Mouse (Mus musculus) cerebellum, adult 9-10 months (tissue): ENCODE results near the gene Zfp710.
"Not testable (repeated sequence)": the region's sequence is repeated elsewhere in the genome, so short reads cannot be mapped to it uniquely, and the experiment has no call there.

ENCODE experiments used
- DNase-seq: peaks from one replicate; pipeline ENCODE4 v3.0.0; 2022

The Zfp710 gene

GRCm38 (mm10) chr7:80026990-80027635, 2.5 kb downstream of the Zfp710 start:
- no peak for DNase-seq

DNA sequence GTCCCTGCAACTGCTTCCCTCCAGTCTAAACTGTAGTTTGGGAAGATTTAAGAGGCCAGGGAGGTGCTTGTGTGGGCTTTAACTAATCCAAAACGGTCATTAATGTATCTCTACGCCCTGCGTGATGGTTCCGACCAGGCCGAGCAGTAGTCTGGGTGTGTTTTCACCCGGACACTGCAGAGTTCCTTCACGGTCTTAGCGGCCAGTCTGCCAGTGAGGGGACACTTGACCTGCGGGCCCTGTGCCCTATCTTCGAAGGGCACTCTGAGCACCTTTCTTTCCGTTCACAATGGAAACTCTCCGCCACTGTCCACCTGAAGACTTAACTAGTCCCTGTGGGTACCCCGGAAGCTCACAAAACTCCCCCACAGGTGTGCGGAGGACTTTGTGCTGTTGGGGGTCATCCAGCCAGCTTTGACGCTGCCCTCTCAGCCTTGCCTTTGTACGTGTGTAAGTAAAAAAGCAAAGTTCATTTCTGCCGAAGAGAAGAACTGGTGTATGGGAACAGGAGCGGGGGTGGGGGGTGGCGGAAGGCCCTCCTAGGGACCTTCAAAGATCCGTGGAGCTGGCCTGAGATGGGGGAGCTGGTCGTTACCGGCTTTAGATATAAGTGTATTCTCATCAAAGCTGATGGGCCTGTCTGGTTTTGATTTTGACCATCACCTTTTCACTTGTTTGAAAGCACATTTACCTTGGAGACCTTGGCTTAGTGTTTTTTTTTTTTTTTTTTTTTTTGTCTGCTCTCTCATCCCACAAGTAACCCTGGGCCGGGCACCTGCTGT, 3.2 kb downstream of the Zfp710 start:
- no peak for DNase-seq

- peak; percentile 79 for DNase-seq
These were observed 3.8 kb downstream of the Zfp710 start for GRCm38 (mm10) chr7:80028418-80028720.

DNA sequence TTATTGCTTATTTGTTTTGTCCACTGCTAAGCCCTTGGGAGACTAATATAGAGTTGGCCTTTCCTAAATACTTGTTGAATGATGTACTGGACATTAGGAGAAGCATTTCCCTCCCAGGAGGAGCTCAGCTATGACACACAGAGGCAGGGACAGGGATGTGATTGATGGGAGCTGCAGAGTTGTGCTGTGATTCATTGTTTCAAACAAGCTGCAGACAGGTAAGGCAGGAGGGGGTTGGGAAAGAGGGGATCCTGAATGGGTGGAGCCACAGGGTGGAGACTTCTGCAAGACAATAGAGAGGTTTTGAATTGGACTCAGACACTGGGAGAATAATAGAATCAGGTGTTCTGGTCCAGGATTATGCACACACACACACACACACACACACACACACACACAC, 5.4 kb downstream of the Zfp710 start:
- no peak for DNase-seq

DNA sequence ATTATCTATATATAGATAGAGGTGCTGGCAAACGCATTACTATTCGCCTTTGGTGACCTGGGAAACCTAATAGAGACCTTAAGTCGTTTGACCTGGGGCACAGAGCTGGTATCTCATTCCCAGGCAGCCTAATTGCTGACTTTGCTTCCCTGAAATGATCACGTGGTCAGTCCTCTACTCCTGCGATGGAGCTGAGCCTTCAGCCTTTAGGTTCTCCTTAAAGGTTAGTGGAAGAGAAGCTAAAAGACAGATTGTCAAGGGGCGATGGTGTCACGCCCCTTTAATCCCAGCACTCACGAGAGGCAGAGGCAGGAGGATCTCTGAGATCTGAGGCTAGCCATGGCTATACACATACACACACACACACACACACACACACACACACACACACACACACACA, 5.9 kb downstream of the Zfp710 start:
- DNase-seq: no peak

GRCm38 (mm10) chr7:80030987-80031386, 6.4 kb downstream of the Zfp710 start:
- no peak for DNase-seq

DNA sequence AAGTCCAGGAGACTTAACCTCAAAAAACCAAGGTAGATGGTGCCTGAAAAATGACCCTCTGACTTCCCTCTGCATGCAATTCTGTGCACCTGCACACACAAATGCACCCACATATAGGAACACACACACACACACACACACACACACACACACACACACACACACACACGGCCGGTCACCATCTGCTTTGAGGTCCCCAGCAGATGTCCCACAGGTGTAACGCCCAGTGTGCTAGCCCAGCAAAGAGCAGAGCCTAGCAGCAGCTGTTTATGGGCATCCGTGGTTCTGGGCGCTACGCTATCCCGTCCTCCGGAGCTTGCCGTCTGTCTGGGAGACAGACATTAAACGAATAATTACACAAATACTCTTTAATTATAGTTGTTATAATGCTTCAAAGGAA, 6.9 kb downstream of the Zfp710 start:
- no peak for DNase-seq

DNA sequence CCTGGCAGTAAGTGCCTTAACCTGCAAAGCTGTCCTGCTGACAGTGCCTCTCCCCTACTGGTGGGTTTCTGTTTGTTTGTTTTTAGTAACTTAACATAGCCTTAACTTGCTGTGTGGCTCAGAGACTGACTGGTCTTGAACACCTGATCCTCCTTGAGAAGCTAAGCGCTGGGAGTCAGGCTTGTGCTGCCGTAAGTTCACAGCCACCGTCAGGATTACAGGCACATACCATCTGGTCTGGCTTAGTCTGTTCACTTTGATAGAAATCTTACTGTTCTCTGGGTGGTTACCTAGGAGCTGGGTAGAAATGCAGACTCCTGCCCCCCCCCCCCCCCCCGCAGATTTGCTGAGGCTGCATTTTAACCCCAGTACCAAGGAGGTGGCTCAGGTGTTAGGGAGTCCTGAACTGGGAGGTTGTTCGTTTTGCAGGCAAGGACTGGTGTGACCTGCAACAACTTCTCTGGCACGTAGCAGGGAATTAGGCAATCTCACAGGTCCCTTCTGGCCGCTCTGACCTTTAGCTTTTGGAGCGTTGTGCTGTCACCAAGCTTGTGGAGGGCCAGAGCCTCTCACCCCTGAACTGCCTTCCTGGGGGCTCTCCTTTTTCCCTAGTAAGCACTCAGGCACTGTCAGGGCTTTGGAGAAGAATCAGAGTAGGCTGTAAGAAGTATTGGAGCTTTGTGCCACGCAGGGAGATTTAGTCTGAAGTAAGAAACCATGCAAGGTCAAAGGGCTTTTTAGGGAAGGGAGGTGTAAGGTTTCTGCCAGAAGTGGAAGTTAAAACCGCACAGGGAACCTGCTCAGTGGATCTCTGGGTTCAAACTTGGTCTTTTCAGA, 7.8 kb downstream of the Zfp710 start:
- DNase-seq: no peak

- DNase-seq: no peak
These were observed 8.6 kb downstream of the Zfp710 start for GRCm38 (mm10) chr7:80033064-80033717.

DNA sequence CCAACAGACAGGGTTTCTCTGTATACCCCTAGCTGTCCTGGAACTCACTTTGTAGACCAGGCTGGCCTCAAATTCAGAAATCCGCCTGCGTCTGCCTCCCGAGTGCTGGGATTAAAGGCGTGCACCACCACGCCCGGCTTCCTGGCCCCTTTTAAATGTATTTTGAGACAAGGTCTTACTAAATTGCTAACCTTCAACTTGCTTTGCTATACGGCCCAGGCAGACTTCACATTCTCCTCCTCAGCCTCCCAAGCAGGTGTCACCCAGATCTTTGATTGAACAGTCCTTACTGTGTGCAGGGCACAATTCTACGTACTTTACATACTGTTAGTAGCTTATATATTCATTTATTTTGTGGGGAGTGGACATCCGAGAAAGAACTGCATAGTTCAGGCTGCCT, 9.2 kb downstream of the Zfp710 start:
- DNase-seq: no peak

- no peak for DNase-seq
These were observed 10.5 kb downstream of the Zfp710 start for GRCm38 (mm10) chr7:80035086-80035485.

- no peak for DNase-seq
These were observed 11.1 kb downstream of the Zfp710 start for GRCm38 (mm10) chr7:80035748-80036147.

GRCm38 (mm10) chr7:80039699-80040098, 15.1 kb downstream of the Zfp710 start:
- no peak for DNase-seq

DNA sequence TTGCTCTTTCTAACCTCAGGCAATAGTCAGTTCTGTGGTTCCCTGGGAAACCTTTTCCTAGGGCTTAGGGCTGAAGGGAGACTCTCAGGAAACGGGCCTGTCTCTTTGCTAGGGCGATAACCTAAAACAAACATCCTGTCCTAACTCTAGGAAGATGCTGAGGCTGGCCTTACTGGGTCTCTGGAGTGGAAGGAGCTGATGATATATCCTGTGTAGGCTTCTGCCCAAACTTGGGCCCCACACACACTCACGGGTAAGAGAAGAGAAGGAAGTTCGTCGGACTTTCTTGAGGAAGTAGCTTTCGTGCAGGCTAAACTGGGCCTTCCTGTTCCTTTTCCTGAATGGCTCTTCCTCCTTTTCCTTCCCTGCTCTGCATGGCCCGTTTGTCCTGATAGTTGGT, 19.6 kb downstream of the Zfp710 start:
- no peak for DNase-seq

GRCm38 (mm10) chr7:80047041-80047440, 22.4 kb downstream of the Zfp710 start:
- no peak for DNase-seq

GRCm38 (mm10) chr7:80049746-80050145, 25.1 kb downstream of the Zfp710 start:
- no peak for DNase-seq

GRCm38 (mm10) chr7:80050382-80050781, 25.8 kb downstream of the Zfp710 start:
- not testable (repeated sequence) for DNase-seq

DNA sequence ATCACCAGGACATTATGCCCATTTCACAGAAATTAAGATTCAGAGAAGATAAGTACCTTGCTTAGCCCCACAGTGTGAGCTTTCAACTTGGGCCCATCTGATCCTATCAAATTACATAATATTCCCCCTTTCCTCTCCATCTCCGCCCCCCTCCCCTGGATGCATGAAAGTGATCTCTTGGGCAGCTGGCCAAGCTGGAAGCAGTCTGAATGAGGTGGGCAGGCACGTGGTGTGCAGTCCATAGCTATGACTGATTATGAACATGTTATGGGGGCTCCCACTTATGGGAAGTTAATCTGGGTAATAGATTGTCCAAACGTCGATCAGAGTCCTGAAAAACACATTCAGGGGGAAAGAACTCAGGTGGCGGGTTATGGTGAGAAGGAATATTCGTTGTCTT, 27.2 kb downstream of the Zfp710 start:
- DNase-seq: no peak

DNA sequence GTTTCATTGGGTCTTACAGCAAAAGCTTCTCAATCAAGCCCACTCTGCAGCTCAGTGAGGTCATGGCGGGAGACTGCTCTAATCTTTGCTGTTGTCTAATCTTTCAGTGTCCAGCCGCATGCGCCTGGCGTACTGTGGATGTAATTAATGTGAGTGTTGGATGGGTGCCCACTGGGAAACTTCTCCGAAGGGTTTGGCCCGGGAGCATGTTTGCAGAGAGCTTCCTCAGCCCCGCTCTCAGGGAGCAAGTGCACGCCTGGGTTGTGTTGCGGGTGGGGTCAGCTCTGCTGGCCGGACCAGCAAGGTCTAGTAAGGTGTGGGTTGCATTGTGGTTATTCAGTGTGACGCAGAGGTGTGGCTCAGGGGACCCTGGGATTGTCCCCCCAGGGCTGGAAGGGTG, 27.6 kb downstream of the Zfp710 start:
- DNase-seq: no peak

DNA sequence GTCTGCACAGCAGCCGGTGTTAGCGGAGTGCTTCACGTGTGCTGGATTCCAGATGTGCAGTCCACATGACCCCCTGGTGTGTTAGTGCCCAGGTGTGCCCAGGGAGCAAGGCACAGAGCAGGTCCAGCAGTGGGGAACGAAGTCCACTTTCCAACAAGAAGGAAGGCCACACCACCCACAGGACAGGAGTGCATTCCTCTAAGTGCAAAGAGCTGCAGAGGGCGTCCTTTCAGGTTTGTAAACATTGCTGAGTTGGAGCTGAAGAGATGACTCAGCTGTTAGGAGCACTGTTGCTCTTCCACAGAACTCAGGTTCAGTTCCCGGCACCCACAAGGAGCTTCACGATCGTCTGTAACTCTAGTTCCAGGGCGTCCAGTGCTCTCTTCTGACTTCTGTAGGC, 28.5 kb downstream of the Zfp710 start:
- DNase-seq: no peak

GRCm38 (mm10) chr7:80055781-80056180, 31.2 kb downstream of the Zfp710 start:
- DNase-seq: no peak

- no peak for DNase-seq
These were observed 32.5 kb downstream of the Zfp710 start for GRCm38 (mm10) chr7:80057002-80057691.

DNA sequence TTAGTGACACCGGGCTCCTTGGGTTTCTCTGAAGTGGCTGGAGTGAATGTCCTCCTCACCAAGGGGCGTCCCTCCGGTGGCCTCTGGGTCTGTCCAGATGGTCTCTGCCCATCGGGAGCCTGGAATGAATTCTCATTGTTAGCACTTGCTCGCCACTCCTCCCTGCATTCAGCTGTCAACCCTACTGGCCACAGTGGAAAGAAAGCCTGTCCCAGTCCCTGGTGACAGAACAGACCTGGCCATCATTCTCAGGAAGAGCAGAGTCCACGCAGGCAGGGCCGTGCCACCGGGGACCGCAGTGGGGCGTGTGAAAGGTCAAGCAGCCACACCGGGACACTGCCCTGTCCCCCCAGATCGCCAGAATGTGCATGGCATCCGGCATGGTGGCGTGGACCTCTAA, 33.2 kb downstream of the Zfp710 start:
- DNase-seq: peak; percentile 41
